Mouse (Mus musculus): ENCODE results near the gene Il17f.

GRCm38 (mm10) chr1:20740496-20740998 lies 49.9 kb downstream of the Il17f start:
- TF ChIP-seq CTCF (conservative IDR thresholded peaks at IDR 0.05; ENCODE audit: insufficient read depth, insufficient read length, low read depth, low read length), result no peak
- no peak for TF ChIP-seq POLR2A (IDR thresholded peaks at IDR 0.05; ENCODE audit: low read depth, low read length)

All from kidney, adult 2 months (tissue).